In genomic region chr4:52916659-52917310, GRCm38 (mm10) we compare ENCODE assay signal across 21 mouse cellular contexts. TPM values are rescaled to one million over a fixed set of nuclear protein-coding genes. Genes with fewer than 3 reads are reported as not detected.
"Had no signal": no experiment of that assay in that cellular context is flagged by ENCODE, and none has a peak within 500 bp of the region (broad histone marks: within the 10 kb centered on the region; RNA-seq: fewer than 3 reads in every experiment).

No protein-coding gene starts in this region.

- DNase-seq: kidney, adult 11 months; kidney, adult 9 months; kidney, postnatal 36 days; layer of hippocampus, adult 9-11 months; layer of hippocampus, postnatal 36 days; liver, embryonic 13.5 days; lung, embryonic 14.5 days; thymus, adult 18-20 months; thymus, postnatal 14 days had no signal

- ATAC-seq: midbrain, embryonic 15.5 days had no signal

- H3K4me2 ChIP-seq: limb, embryonic 12.5 days; liver, embryonic 13.5 days; lung, embryonic 14.5 days; midbrain, embryonic 15.5 days; neural tube, embryonic 12.5 days had no signal

- H3K4me3 ChIP-seq: limb, embryonic 12.5 days; liver, embryonic 13.5 days; midbrain, embryonic 10.5 days; midbrain, embryonic 15.5 days; neural tube, embryonic 12.5 days had no signal

- H3K4me1 ChIP-seq: limb, embryonic 12.5 days; midbrain, embryonic 10.5 days; midbrain, embryonic 15.5 days; neural tube, embryonic 12.5 days had no signal

- H3K27ac ChIP-seq: kidney, postnatal 0 days; limb, embryonic 12.5 days; liver, embryonic 13.5 days; midbrain, embryonic 10.5 days; midbrain, embryonic 15.5 days; neural tube, embryonic 12.5 days had no signal

- H3K9me3 ChIP-seq: limb, embryonic 12.5 days; liver, embryonic 13.5 days; midbrain, embryonic 10.5 days; midbrain, embryonic 15.5 days; neural tube, embryonic 12.5 days had no signal

- H3K36me3 ChIP-seq: limb, embryonic 12.5 days; liver, embryonic 13.5 days; midbrain, embryonic 10.5 days; midbrain, embryonic 15.5 days; neural tube, embryonic 12.5 days had no signal

- H3K9ac ChIP-seq: limb, embryonic 12.5 days; liver, embryonic 13.5 days; lung, embryonic 14.5 days; midbrain, embryonic 15.5 days; neural tube, embryonic 12.5 days had no signal

- H3K27me3 ChIP-seq: limb, embryonic 12.5 days; liver, embryonic 13.5 days; midbrain, embryonic 15.5 days; neural tube, embryonic 12.5 days had no signal

RNA-seq across cellular contexts. Expression of gene Olfr272, which starts 2.2 kb away (rescaled TPM):
- total RNA-seq: layer of hippocampus, adult 18-20 months; layer of hippocampus, postnatal 36 days; left cerebral cortex, postnatal 36 days; monocyte, adult 5-6 weeks; neutrophil, adult 5-6 weeks had no signal
- polyA plus RNA-seq: intestine, embryonic 14.5 days; kidney, postnatal 0 days; limb, embryonic 12.5 days; liver, embryonic 13.5 days; lung, embryonic 14.5 days; midbrain, embryonic 10.5 days; midbrain, embryonic 15.5 days; neural tube, embryonic 12.5 days; stomach, embryonic 14.5 days; urinary bladder, adult 2 months had no signal

RNA-seq across cellular contexts. Expression of gene Olfr270, which starts 47.6 kb away (rescaled TPM):
- total RNA-seq: layer of hippocampus, adult 18-20 months; layer of hippocampus, postnatal 36 days; left cerebral cortex, postnatal 36 days; monocyte, adult 5-6 weeks; neutrophil, adult 5-6 weeks had no signal
- polyA plus RNA-seq: intestine, embryonic 14.5 days; kidney, postnatal 0 days; limb, embryonic 12.5 days; liver, embryonic 13.5 days; lung, embryonic 14.5 days; midbrain, embryonic 10.5 days; midbrain, embryonic 15.5 days; neural tube, embryonic 12.5 days; stomach, embryonic 14.5 days; urinary bladder, adult 2 months had no signal

RNA-seq across cellular contexts. Expression of gene Olfr273, which starts 57.7 kb away (rescaled TPM):
- total RNA-seq: layer of hippocampus, adult 18-20 months; layer of hippocampus, postnatal 36 days; left cerebral cortex, postnatal 36 days; monocyte, adult 5-6 weeks; neutrophil, adult 5-6 weeks had no signal
- polyA plus RNA-seq: intestine, embryonic 14.5 days; kidney, postnatal 0 days; limb, embryonic 12.5 days; liver, embryonic 13.5 days; lung, embryonic 14.5 days; midbrain, embryonic 10.5 days; midbrain, embryonic 15.5 days; neural tube, embryonic 12.5 days; stomach, embryonic 14.5 days; urinary bladder, adult 2 months had no signal
